Comparison of ENCODE assay signal across 15 mouse cellular contexts in genomic region chr1:163285136-163285535, GRCm38 (mm10). TPM values are rescaled to one million over a fixed set of nuclear protein-coding genes. Genes with fewer than 3 reads are reported as not detected.
DNase-seq lines count a peak whose midpoint lies in the region; ATAC-seq and TF ChIP-seq lines count a peak whose summit lies in the region.
"Had no signal": no experiment of that assay in that cellular context is flagged by ENCODE, and none has a peak within 500 bp of the region (broad histone marks: within the 10 kb centered on the region; RNA-seq: fewer than 3 reads in every experiment).

No protein-coding gene starts in this region.

- H3K4me3 ChIP-seq in heart, postnatal 0 days (ENCODE audit: low read depth, low read length): no peak overlapping the region
- no peak overlapping the region for H3K4me3 ChIP-seq in heart, embryonic 11.5 days (ENCODE audit: low read depth, low read length)
- H3K4me3 ChIP-seq in myocyte: no peak overlapping the region
- H3K4me3 ChIP-seq: liver, embryonic 12.5 days; midbrain, embryonic 10.5 days had no signal

- no peaks in the 10 kb centered on the region for H3K27me3 ChIP-seq in heart, postnatal 0 days (ENCODE audit: control insufficient read depth, insufficient read depth, low read length)
- no peaks in the 10 kb centered on the region for H3K27me3 ChIP-seq in heart, embryonic 11.5 days (ENCODE audit: control insufficient read depth, insufficient read depth, low read length)
- no peaks in the 10 kb centered on the region for H3K27me3 ChIP-seq in myocyte (ENCODE audit: control insufficient read depth, insufficient read depth, insufficient read length)
- H3K27me3 ChIP-seq: liver, embryonic 12.5 days had no signal

- TF ChIP-seq EP300 in heart, postnatal 0 days (IDR thresholded peaks at IDR 0.05; ENCODE audit: low read depth): no peak

- peak; percentile 4 to 19 for DNase-seq in adrenal gland, postnatal 36 days
- DNase-seq in adrenal gland, postnatal 25 days: no peak
- DNase-seq in heart, postnatal 0 days (ENCODE audit: low spot score): no peak
- DNase-seq in ovary, adult 18-20 months (ENCODE audit: low spot score): peak; percentile 36
- no peak for DNase-seq in ovary, postnatal 14 days (ENCODE audit: low spot score)
- no peak for DNase-seq in T-cell, adult 2 months (ENCODE audit: low spot score)
- DNase-seq: cerebellum, adult 9-10 months; gastrocnemius, postnatal 25 days; thymus, adult 2 months had no signal

- no peaks in the 10 kb centered on the region for H3K36me3 ChIP-seq in heart, postnatal 0 days (replicated peaks; ENCODE audit: control insufficient read depth, insufficient read depth, low read length)
- no peaks in the 10 kb centered on the region for H3K36me3 ChIP-seq in heart, embryonic 11.5 days (ENCODE audit: control insufficient read depth, insufficient read depth, low read length)
- no peaks in the 10 kb centered on the region for H3K36me3 ChIP-seq in myocyte (ENCODE audit: control insufficient read depth, insufficient read depth)
- H3K36me3 ChIP-seq: liver, embryonic 12.5 days; midbrain, embryonic 10.5 days had no signal

- no peak overlapping the region for H3ac ChIP-seq in myocyte (ENCODE audit: control insufficient read depth, insufficient read length)

- H3K9me3 ChIP-seq in heart, postnatal 0 days (replicated peaks; ENCODE audit: control insufficient read depth, low read length): no peaks in the 10 kb centered on the region
- H3K9me3 ChIP-seq in heart, embryonic 11.5 days (replicated peaks; ENCODE audit: control insufficient read depth, low read length): no peaks in the 10 kb centered on the region
- H3K9me3 ChIP-seq: liver, embryonic 12.5 days; midbrain, embryonic 10.5 days had no signal

- H3K79me2 ChIP-seq in myocyte (ENCODE audit: control insufficient read depth, insufficient read depth): peaks cover 6% of the 10 kb centered on the region

- no peak for TF ChIP-seq POLR2A in myocyte (IDR thresholded peaks at IDR 0.05; ENCODE audit: insufficient read length, low read depth)

- H3K4me2 ChIP-seq in heart, postnatal 0 days (ENCODE audit: low read depth, low read length): no peak overlapping the region
- no peak overlapping the region for H3K4me2 ChIP-seq in heart, embryonic 11.5 days
- H3K4me2 ChIP-seq in myocyte (ENCODE audit: low read depth): peak overlapping the region; percentile 14
- H3K4me2 ChIP-seq: liver, embryonic 12.5 days had no signal

- peaks cover 41% of the 10 kb centered on the region for H3K4me1 ChIP-seq in heart, postnatal 0 days (ENCODE audit: control insufficient read depth, insufficient read depth)
- peaks cover 11% of the 10 kb centered on the region for H3K4me1 ChIP-seq in heart, embryonic 11.5 days (ENCODE audit: control insufficient read depth, insufficient read depth, low read length)
- H3K4me1 ChIP-seq: liver, embryonic 12.5 days had no signal

- 16% methylated on average over 3 of the region's 3 CpGs for WGBS in heart, postnatal 0 days
- WGBS in heart, embryonic 11.5 days (ENCODE audit: insufficient replicate concordance): 40% methylated on average over 3 of the region's 3 CpGs

- ATAC-seq in heart, postnatal 0 days (ENCODE audit: insufficient read depth, low read depth): peak; percentile 50; the same call in 1 of the 2 replicates
- no peak for ATAC-seq in heart, embryonic 11.5 days (replicated peaks; ENCODE audit: insufficient number of reproducible peaks, low FRiP score, low TSS enrichment)
- ATAC-seq: hindbrain, embryonic 16.5 days; liver, embryonic 12.5 days had no signal

- H3K27ac ChIP-seq in heart, postnatal 0 days (ENCODE audit: low read depth): no peak overlapping the region
- no peak overlapping the region for H3K27ac ChIP-seq in heart, embryonic 11.5 days (ENCODE audit: low read depth, low read length)
- H3K27ac ChIP-seq: kidney, postnatal 0 days; liver, embryonic 12.5 days; midbrain, embryonic 10.5 days had no signal

- H3K9ac ChIP-seq in heart, postnatal 0 days (replicated peaks; ENCODE audit: low read depth, low read length): no peak overlapping the region
- no peak overlapping the region for H3K9ac ChIP-seq in heart, embryonic 11.5 days (ENCODE audit: low read depth, low read length)
- H3K9ac ChIP-seq: liver, embryonic 12.5 days had no signal

- TF ChIP-seq CTCF in heart, postnatal 0 days (IDR thresholded peaks at IDR 0.05; ENCODE audit: low read depth): no peak

TF ChIP-seq in myocyte, 11 proteins besides CTCF, POLR2A, EP300 and RAD21:
- no peak for TF ChIP-seq TCF12 (IDR thresholded peaks at IDR 0.05; ENCODE audit: insufficient read depth, poor library complexity, severe bottlenecking)
- no peak for TF ChIP-seq USF1 (IDR thresholded peaks at IDR 0.05; ENCODE audit: low read depth)
- peak; percentile 73; the same call in 1 of the 2 replicates for TF ChIP-seq CEBPB (IDR thresholded peaks at IDR 0.05; ENCODE audit: insufficient read depth, poor library complexity, severe bottlenecking)

RNA-seq across cellular contexts. Expression of gene Prrx1, which starts 28.4 kb away (rescaled TPM):
- 1 to 10 TPM; 9.5 to 9.8 TPM for total RNA-seq in adrenal gland, postnatal 36 days (2021)
- 6.3 and 8.7 TPM in 2 replicates for total RNA-seq in adrenal gland, postnatal 25 days (2021)
- total RNA-seq in heart, postnatal 0 days (2014; rRNA removed; ENCODE audit: low replicate concordance): 7.1 and 10.3 TPM in 2 replicates
- 10.5 and 10.9 TPM in 2 replicates for polyA plus RNA-seq in heart, postnatal 0 days (2015; fragmentation: Nextera tagmentation; extraction: Ambion mirVana)
- polyA plus RNA-seq in heart, embryonic 11.5 days (2014; fragmentation: Nextera tagmentation; extraction: Ambion mirVana): 9.1 and 9.7 TPM in 2 replicates
- 7.0 TPM for polyA plus RNA-seq in myocyte (2012; fragmentation: generic; extraction: Trizol)

Comparison
In these comparisons a context has a peak if more than half of its experiments do, and no peak if none do; other contexts are left out.
1. DNase-seq: peak in adrenal gland, postnatal 36 days (2 of 2) and ovary, adult 18-20 months (single experiment); none in adrenal gland, postnatal 25 days (single experiment), heart, postnatal 0 days (single experiment), ovary, postnatal 14 days (single experiment) and T-cell, adult 2 months (single experiment).